Mouse (Mus musculus) lung, adult 2 months (tissue): ENCODE data around the gene Rbfox3.

Experiments used
- CTCF ChIP-seq: fragments of 200-500 bp; IDR thresholded peaks from 2 replicates; pipeline ENCODE4 v1.5.1; 2011; ENCODE audit warnings: mild to moderate bottlenecking, low read length, control low read depth; ENCODE audit not compliant: insufficient read depth
- POLR2A ChIP-seq: fragments of 200-500 bp; IDR thresholded peaks from 2 replicates; pipeline ENCODE4 v1.6.1; 2011; ENCODE audit warnings: low read depth, mild to moderate bottlenecking, control low read depth, low read length, borderline replicate concordance; ENCODE audit errors: extremely low read depth

DNA sequence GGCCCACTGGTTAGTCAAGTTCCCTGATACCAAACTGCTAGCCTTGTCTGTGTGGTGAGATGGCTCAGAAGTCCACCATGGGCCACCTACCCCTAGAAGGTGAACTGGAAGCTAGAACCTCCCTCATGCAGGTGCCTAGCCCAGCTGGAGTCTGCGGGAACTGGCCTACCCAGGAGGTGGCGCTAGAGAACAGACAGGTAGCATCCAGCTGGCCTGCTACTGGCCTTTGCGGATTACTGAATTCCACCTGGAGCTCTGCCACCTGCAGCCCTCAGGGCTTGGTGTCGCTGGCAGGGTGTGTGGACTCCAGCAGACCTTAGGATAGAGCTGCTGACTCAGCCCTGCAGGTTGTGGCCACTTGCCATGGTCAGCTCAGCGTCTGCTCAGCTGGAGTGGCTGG lies 263.0 kb downstream of the Rbfox3 start:
- peak; percentile 76 for TF ChIP-seq CTCF
- TF ChIP-seq POLR2A: no peak
